Mouse (Mus musculus): ENCODE results near the gene Wdtc1. TPM values are rescaled to one million over a fixed set of nuclear protein-coding genes. Genes with fewer than 3 reads are reported as not detected.

Gene Wdtc1
- total RNA-seq, 2 experiments from 2014 or later: 60.5 to 68.6 TPM

GRCm38 (mm10) chr4:133285950-133286349 lies 67.3 kb downstream of the Wdtc1 start:
- DNase-seq (ENCODE audit: low spot score in 2 of 2): no peak

- no peak for DNase-seq (ENCODE audit: low spot score in 2 of 2)
Measured at GRCm38 (mm10) chr4:133285299-133285698, 68.0 kb downstream of the Wdtc1 start.

- DNase-seq (ENCODE audit: low spot score in 2 of 2): no peak
Measured at GRCm38 (mm10) chr4:133282656-133283055, 70.6 kb downstream of the Wdtc1 start.

- no peak for DNase-seq (ENCODE audit: low spot score in 2 of 2)
Measured at GRCm38 (mm10) chr4:133281951-133282481, 71.3 kb downstream of the Wdtc1 start.

- DNase-seq (ENCODE audit: low spot score in 2 of 2): no peak
Measured at GRCm38 (mm10) chr4:133281513-133281912, 71.8 kb downstream of the Wdtc1 start.

GRCm38 (mm10) chr4:133278482-133278881 lies 74.8 kb downstream of the Wdtc1 start:
- DNase-seq (ENCODE audit: low spot score in 2 of 2): no peak

GRCm38 (mm10) chr4:133278067-133278466 lies 75.2 kb downstream of the Wdtc1 start:
- no peak for DNase-seq (ENCODE audit: low spot score in 2 of 2)

GRCm38 (mm10) chr4:133277104-133278026 lies 75.9 kb downstream of the Wdtc1 start, which contains the start of gene Tmem222:
TSS of gene Tmem222 (minus strand) at chr4:133277792.
- peak; percentile 98 for DNase-seq (ENCODE audit: low spot score in 2 of 2)

GRCm38 (mm10) chr4:133270929-133271328 lies 82.4 kb downstream of the Wdtc1 start:
- no peak for DNase-seq (ENCODE audit: low spot score in 2 of 2)

GRCm38 (mm10) chr4:133269596-133269995 lies 83.7 kb downstream of the Wdtc1 start:
- DNase-seq (ENCODE audit: low spot score in 2 of 2): no peak

- DNase-seq (ENCODE audit: low spot score in 2 of 2): no peak
Measured at GRCm38 (mm10) chr4:133268931-133269330, 84.3 kb downstream of the Wdtc1 start.

- no peak for DNase-seq (ENCODE audit: low spot score in 2 of 2)
Measured at GRCm38 (mm10) chr4:133266248-133266880, 86.9 kb downstream of the Wdtc1 start.

- DNase-seq (ENCODE audit: low spot score in 2 of 2): no peak
Measured at GRCm38 (mm10) chr4:133265759-133266158, 87.5 kb downstream of the Wdtc1 start.

- DNase-seq (ENCODE audit: low spot score in 2 of 2): no peak
Measured at GRCm38 (mm10) chr4:133265297-133265696, 88.0 kb downstream of the Wdtc1 start.

- no peak for DNase-seq (ENCODE audit: low spot score in 2 of 2)
Measured at GRCm38 (mm10) chr4:133264559-133264958, 88.7 kb downstream of the Wdtc1 start.

- no peak for DNase-seq (ENCODE audit: low spot score in 2 of 2)
Measured at GRCm38 (mm10) chr4:133263756-133264155, 89.5 kb downstream of the Wdtc1 start.

- no peak for DNase-seq (ENCODE audit: low spot score in 2 of 2)
Measured at GRCm38 (mm10) chr4:133262882-133263281, 90.4 kb downstream of the Wdtc1 start, which contains the start of gene Sytl1. TSS of gene Sytl1 (minus strand) at chr4:133263113.

- no peak for DNase-seq (ENCODE audit: low spot score in 2 of 2)
Measured at GRCm38 (mm10) chr4:133262375-133262765, 90.9 kb downstream of the Wdtc1 start.

- no peak for DNase-seq (ENCODE audit: low spot score in 2 of 2)
Measured at GRCm38 (mm10) chr4:133261641-133262374, 91.5 kb downstream of the Wdtc1 start.

GRCm38 (mm10) chr4:133257798-133258408 lies 95.4 kb downstream of the Wdtc1 start:
- DNase-seq (ENCODE audit: low spot score in 2 of 2): no peak

- no peak for DNase-seq (ENCODE audit: low spot score in 2 of 2)
Measured at GRCm38 (mm10) chr4:133257230-133257629, 96.1 kb downstream of the Wdtc1 start.

Measured in layer of hippocampus, postnatal 10 days (tissue).